Mouse (Mus musculus): ENCODE measurements around the gene Tmem9b. TPM values are rescaled to one million over a fixed set of nuclear protein-coding genes. Genes with fewer than 3 reads are reported as not detected.
A peak's percentile ranks its signal among the peaks of the same experiment; 100 is the strongest.

The Tmem9b gene
- polyA plus RNA-seq, 1 experiment from 2014 or later = 56.4 TPM

- no peak overlapping the region for H3K4me2 ChIP-seq
- H3K27me3 ChIP-seq (replicated peaks) = no peaks in the 10 kb centered on the region
- H3K9ac ChIP-seq = no peak overlapping the region
- no peak overlapping the region for H3K4me3 ChIP-seq
- 0 out of 2 replicates have a peak, but pooled peaks cover 2% of the 10 kb centered on the region for H3K4me1 ChIP-seq (replicated peaks)
- no peaks in the 10 kb centered on the region for H3K9me3 ChIP-seq (replicated peaks)
- ATAC-seq (ENCODE audit: insufficient number of reproducible peaks, low FRiP score) = no peak
- WGBS = 76% methylated on average over 4 of the region's 4 CpGs
- no peak overlapping the region for H3K27ac ChIP-seq (ENCODE audit: poor library complexity, severe bottlenecking)
- peaks cover 29% of the 10 kb centered on the region for H3K36me3 ChIP-seq
Observed at GRCm38 (mm10) chr7:109734806-109735205, 17.9 kb downstream of the Tmem9b start.

- no peak for ATAC-seq (ENCODE audit: insufficient number of reproducible peaks, low FRiP score)
- Histone ChIP-seq H3K4me3 (no peak within 1 kb of the TSS), H3K9ac (no peak within 1 kb of the TSS), H3K4me2 (no peak within 1 kb of the TSS), H3K36me3 (peaks cover 15% of the 10 kb centered on the region), H3K27me3 (replicated peaks) (no peaks in the 10 kb centered on the region), H3K27ac (ENCODE audit: poor library complexity, severe bottlenecking) (no peak within 1 kb of the TSS), H3K4me1 (replicated peaks) (peaks cover 12% of the 10 kb centered on the region), H3K9me3 (replicated peaks) (no peaks in the 10 kb centered on the region)
- WGBS = 81% methylated on average over 5 of the region's 5 CpGs
Observed at GRCm38 (mm10) chr7:109731626-109732025, 21.0 kb downstream of the Tmem9b start, which contains the start of gene Ascl3. TSS of gene Ascl3 (minus strand) at chr7:109731726.

GRCm38 (mm10) chr7:109723697-109724096, 29.0 kb downstream of the Tmem9b start, which contains the start of gene BC051019:
TSS of gene BC051019 (minus strand) at chr7:109723850.
- no peak within 1 kb of the TSS for H3K9ac ChIP-seq
- ATAC-seq (ENCODE audit: insufficient number of reproducible peaks, low FRiP score) = no peak
- H3K27me3 ChIP-seq (replicated peaks) = no peaks in the 10 kb centered on the region
- H3K36me3 ChIP-seq = no peaks in the 10 kb centered on the region
- no peaks in the 10 kb centered on the region for H3K9me3 ChIP-seq (replicated peaks)
- WGBS = 87% methylated on average over 5 of the region's 5 CpGs
- H3K4me1 ChIP-seq (replicated peaks) = peaks cover 2% of the 10 kb centered on the region; the same call in 1 of the 2 replicates
- H3K4me3 ChIP-seq = no peak within 1 kb of the TSS
- no peak within 1 kb of the TSS; the same call in 1 of the 2 replicates for H3K27ac ChIP-seq (ENCODE audit: poor library complexity, severe bottlenecking)
- no peak within 1 kb of the TSS for H3K4me2 ChIP-seq

- H3K9me3 ChIP-seq (replicated peaks) = no peaks in the 10 kb centered on the region
- H3K4me3 ChIP-seq = no peak overlapping the region
- WGBS = 91% methylated on average over 8 of the region's 8 CpGs
- no peak overlapping the region for H3K27ac ChIP-seq (ENCODE audit: poor library complexity, severe bottlenecking)
- H3K36me3 ChIP-seq = no peaks in the 10 kb centered on the region
- H3K27me3 ChIP-seq (replicated peaks) = no peaks in the 10 kb centered on the region
- H3K4me2 ChIP-seq = no peak overlapping the region
- no peak overlapping the region for H3K9ac ChIP-seq
- H3K4me1 ChIP-seq (replicated peaks) = no peaks in the 10 kb centered on the region
- ATAC-seq (ENCODE audit: insufficient number of reproducible peaks, low FRiP score) = no peak
Observed at GRCm38 (mm10) chr7:109723114-109723513, 29.6 kb downstream of the Tmem9b start.

GRCm38 (mm10) chr7:109722618-109723017, 30.1 kb downstream of the Tmem9b start:
- H3K4me3 ChIP-seq = no peak overlapping the region
- 93% methylated on average over 2 of the region's 2 CpGs for WGBS
- no peak overlapping the region for H3K27ac ChIP-seq (ENCODE audit: poor library complexity, severe bottlenecking)
- H3K4me1 ChIP-seq (replicated peaks) = no peaks in the 10 kb centered on the region
- no peak for ATAC-seq (ENCODE audit: insufficient number of reproducible peaks, low FRiP score)
- H3K36me3 ChIP-seq = no peaks in the 10 kb centered on the region
- no peaks in the 10 kb centered on the region for H3K9me3 ChIP-seq (replicated peaks)
- no peaks in the 10 kb centered on the region for H3K27me3 ChIP-seq (replicated peaks)
- no peak overlapping the region for H3K4me2 ChIP-seq
- no peak overlapping the region for H3K9ac ChIP-seq

GRCm38 (mm10) chr7:109719286-109719685, 33.4 kb downstream of the Tmem9b start:
- Histone ChIP-seq H3K4me2 (no peak overlapping the region), H3K9ac (no peak overlapping the region), H3K4me1 (replicated peaks) (no peaks in the 10 kb centered on the region), H3K36me3 (no peaks in the 10 kb centered on the region), H3K9me3 (replicated peaks) (no peaks in the 10 kb centered on the region), H3K27me3 (replicated peaks) (no peaks in the 10 kb centered on the region), H3K27ac (ENCODE audit: poor library complexity, severe bottlenecking) (no peak overlapping the region), H3K4me3 (no peak overlapping the region)
- WGBS = 58% methylated on average over 9 of the region's 9 CpGs
- ATAC-seq (ENCODE audit: insufficient number of reproducible peaks, low FRiP score) = no peak

GRCm38 (mm10) chr7:109713434-109713982, 39.2 kb downstream of the Tmem9b start:
- Histone ChIP-seq H3K27ac (ENCODE audit: poor library complexity, severe bottlenecking) (no peak overlapping the region), H3K9ac (no peak overlapping the region), H3K27me3 (replicated peaks) (no peaks in the 10 kb centered on the region), H3K4me1 (replicated peaks) (peaks cover 15% of the 10 kb centered on the region), H3K36me3 (peaks cover 28% of the 10 kb centered on the region), H3K9me3 (replicated peaks) (no peaks in the 10 kb centered on the region), H3K4me2 (no peak overlapping the region), H3K4me3 (no peak overlapping the region)
- WGBS = 84% methylated on average over 2 of the region's 2 CpGs
- no peak for ATAC-seq (ENCODE audit: insufficient number of reproducible peaks, low FRiP score)

- Histone ChIP-seq H3K27me3 (replicated peaks) (no peaks in the 10 kb centered on the region), H3K9ac (no peak overlapping the region), H3K4me2 (no peak overlapping the region), H3K27ac (ENCODE audit: poor library complexity, severe bottlenecking) (no peak overlapping the region), H3K4me1 (replicated peaks) (peaks cover 27% of the 10 kb centered on the region), H3K36me3 (peaks cover 28% of the 10 kb centered on the region), H3K9me3 (replicated peaks) (no peaks in the 10 kb centered on the region), H3K4me3 (no peak overlapping the region)
- 88% methylated on average over 7 of the region's 7 CpGs for WGBS
- no peak for ATAC-seq (ENCODE audit: insufficient number of reproducible peaks, low FRiP score)
Observed at GRCm38 (mm10) chr7:109712198-109712597, 40.5 kb downstream of the Tmem9b start.

GRCm38 (mm10) chr7:109710069-109710468, 42.6 kb downstream of the Tmem9b start:
- peaks cover 31% of the 10 kb centered on the region for H3K4me1 ChIP-seq (replicated peaks)
- 14% methylated on average over 1 of the region's 1 CpGs for WGBS

GRCm38 (mm10) chr7:109708961-109709382, 43.7 kb downstream of the Tmem9b start:
- Histone ChIP-seq H3K4me3 (no peak overlapping the region), H3K4me2 (peak overlapping the region; percentile 11; the same call in 1 of the 2 replicates), H3K4me1 (replicated peaks) (peaks cover 40% of the 10 kb centered on the region), H3K36me3 (peaks cover 28% of the 10 kb centered on the region), H3K27me3 (replicated peaks) (no peaks in the 10 kb centered on the region), H3K9ac (peak overlapping the region; percentile 52; the same call in 1 of the 2 replicates), H3K27ac (ENCODE audit: poor library complexity, severe bottlenecking) (peak overlapping the region; percentile 81), H3K9me3 (replicated peaks) (no peaks in the 10 kb centered on the region)
- WGBS = 17% methylated on average over 3 of the region's 3 CpGs
- ATAC-seq (ENCODE audit: insufficient number of reproducible peaks, low FRiP score) = no peak

More at GRCm38 (mm10) chr7:109710069-109710468, 42.6 kb downstream of the Tmem9b start:
- no peaks in the 10 kb centered on the region for H3K9me3 ChIP-seq (replicated peaks)
- no peak overlapping the region for H3K9ac ChIP-seq
- no peak overlapping the region for H3K4me2 ChIP-seq
- H3K27me3 ChIP-seq (replicated peaks) = no peaks in the 10 kb centered on the region
- H3K36me3 ChIP-seq = peaks cover 28% of the 10 kb centered on the region
- no peak for ATAC-seq (ENCODE audit: insufficient number of reproducible peaks, low FRiP score)
- peak overlapping the region; percentile 81; the same call in 1 of the 2 replicates for H3K27ac ChIP-seq (ENCODE audit: poor library complexity, severe bottlenecking)
- no peak overlapping the region for H3K4me3 ChIP-seq

GRCm38 (mm10) chr7:109707023-109707785, 45.5 kb downstream of the Tmem9b start:
- 39% methylated on average over 4 of the region's 4 CpGs for WGBS
- Histone ChIP-seq H3K9ac (no peak overlapping the region), H3K27me3 (replicated peaks) (no peaks in the 10 kb centered on the region), H3K4me1 (replicated peaks) (peaks cover 43% of the 10 kb centered on the region), H3K4me3 (no peak overlapping the region), H3K9me3 (replicated peaks) (no peaks in the 10 kb centered on the region), H3K4me2 (no peak overlapping the region), H3K36me3 (peaks cover 18% of the 10 kb centered on the region), H3K27ac (ENCODE audit: poor library complexity, severe bottlenecking) (0 out of 2 replicates have a peak overlapping the region, but pooled peaks have one; percentile 81)
- ATAC-seq (ENCODE audit: insufficient number of reproducible peaks, low FRiP score) = no peak
